Mouse (Mus musculus): ENCODE measurements around the gene Hist1h3d. TPM values are rescaled to one million over a fixed set of nuclear protein-coding genes. Genes with fewer than 3 reads are reported as not detected.
A peak's percentile ranks its signal among the peaks of the same experiment; 100 is the strongest.
"Not testable (repeated sequence)": the region's sequence is repeated elsewhere in the genome, so short reads cannot be mapped to it uniquely, and the experiment has no call there.

The Hist1h3d gene
- polyA plus RNA-seq (2016; fragmentation: Nextera tagmentation; extraction: Ambion mirVana) = 7.1 and 7.2 TPM in 2 replicates

DNA sequence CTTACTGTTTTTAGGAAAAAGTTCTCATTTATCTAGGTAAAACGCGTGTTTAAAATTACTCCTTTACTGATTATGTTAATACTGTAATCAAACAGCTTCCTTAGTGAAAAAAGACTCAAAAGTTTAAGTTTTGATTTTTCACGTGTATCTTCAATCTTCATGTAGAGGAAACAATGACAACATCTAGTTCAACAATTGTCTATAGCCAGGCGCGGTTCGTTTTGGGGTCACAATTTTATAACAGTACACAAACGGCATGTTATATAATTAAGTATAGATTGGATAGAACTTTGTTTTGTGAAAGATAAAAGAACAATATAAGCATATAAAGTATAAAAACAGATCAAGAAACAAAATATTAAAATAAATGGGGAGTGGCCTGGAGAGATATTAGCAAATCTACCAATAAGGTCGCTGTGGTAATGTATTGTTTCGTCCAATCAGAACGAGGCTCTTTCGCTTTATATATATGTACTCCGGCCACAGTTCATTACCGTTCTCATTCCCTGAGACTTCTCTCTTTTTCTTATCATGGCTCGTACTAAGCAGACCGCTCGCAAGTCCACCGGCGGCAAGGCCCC, at the start of gene Hist1h3d:
Gene Hist1h3d, plus strand, starts transcription at position 493 of the 581 bp plus-strand sequence.
- WGBS = under 1% methylated on average over 18 of the region's 18 CpGs
- H3K9me3 ChIP-seq = no peaks in the 10 kb centered on the region
- H3K4me3 ChIP-seq = peak within 1 kb of the TSS; percentile 62
- peak within 1 kb of the TSS; percentile 95 for H3K27ac ChIP-seq
- no peaks in the 10 kb centered on the region for H3K27me3 ChIP-seq (ENCODE audit: poor library complexity, severe bottlenecking)
- peak; percentile 57 for DNase-seq (ENCODE audit: extremely low spot score, low spot score)
- peaks cover 34% of the 10 kb centered on the region for H3K4me1 ChIP-seq
- no peaks in the 10 kb centered on the region for H3K36me3 ChIP-seq (replicated peaks)

DNA sequence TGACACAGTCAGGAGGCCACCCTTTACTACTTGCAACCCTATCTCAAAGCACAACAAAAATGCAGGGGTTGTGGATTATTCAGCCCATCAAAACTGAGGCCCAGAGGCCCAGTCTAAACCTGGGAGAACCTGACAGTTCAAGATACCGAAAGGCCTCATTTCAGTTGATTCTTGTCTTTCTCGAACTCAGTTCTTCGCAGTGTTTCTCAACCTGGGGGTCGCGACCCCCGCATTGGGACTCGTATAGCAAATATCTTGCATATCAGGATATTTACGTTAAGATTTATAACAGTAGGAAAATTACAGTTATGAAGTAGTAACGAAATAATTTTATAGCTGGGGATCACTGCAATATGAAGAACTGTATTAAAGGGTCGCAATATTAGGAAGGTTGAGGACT, 49.7 kb upstream of the Hist1h3d start:
- no peak for DNase-seq (ENCODE audit: extremely low spot score, low spot score)
- Histone ChIP-seq H3K27me3 (ENCODE audit: poor library complexity, severe bottlenecking) (no peaks in the 10 kb centered on the region), H3K9me3 (no peaks in the 10 kb centered on the region), H3K4me3 (peak overlapping the region; percentile 52), H3K4me1 (peaks cover 42% of the 10 kb centered on the region), H3K36me3 (replicated peaks) (no peaks in the 10 kb centered on the region), H3K27ac (peak overlapping the region; percentile 52; the same call in 1 of the 2 replicates)
- WGBS = 4% methylated on average over 10 of the region's 10 CpGs

DNA sequence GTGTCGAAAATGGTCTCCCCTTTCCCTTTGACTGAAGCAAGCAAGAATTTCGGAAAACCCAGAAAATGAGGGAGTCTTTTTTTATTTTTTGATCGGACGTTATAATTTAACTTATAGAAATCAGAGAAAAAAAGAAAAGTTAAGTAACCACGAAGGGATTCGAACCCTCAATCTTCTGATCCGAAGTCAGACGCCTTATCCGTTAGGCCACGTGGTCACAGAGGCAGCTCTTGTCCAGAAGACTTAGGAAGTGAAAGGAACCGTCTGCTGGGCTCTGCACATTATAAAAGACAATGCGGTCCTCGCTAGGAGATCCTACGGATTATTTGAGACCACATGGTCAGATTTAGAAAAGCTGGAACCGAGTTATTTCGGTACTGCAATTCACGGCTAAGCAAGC, 49.3 kb upstream of the Hist1h3d start:
- Histone ChIP-seq H3K36me3 (replicated peaks) (no peaks in the 10 kb centered on the region), H3K9me3 (no peaks in the 10 kb centered on the region)
- under 1% methylated on average over 17 of the region's 17 CpGs for WGBS

DNA sequence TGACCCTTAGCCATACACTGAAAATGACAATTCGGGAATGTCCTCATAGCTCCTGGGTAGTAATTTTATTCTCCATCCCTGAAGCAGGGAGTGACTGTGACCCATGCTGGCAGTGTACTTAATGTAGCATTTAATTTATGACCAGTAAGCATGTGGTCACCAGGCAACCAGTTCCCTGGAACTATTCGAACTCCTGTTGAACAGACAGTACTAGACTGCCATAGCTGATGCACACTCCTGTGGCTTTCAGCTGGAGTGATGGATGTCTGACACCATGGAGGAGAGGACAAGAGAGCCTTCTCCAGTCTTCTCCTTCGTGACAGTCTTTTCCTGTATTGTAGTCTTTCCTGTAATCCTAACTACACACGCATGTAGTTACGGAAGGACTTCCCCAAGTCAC, 46.6 kb upstream of the Hist1h3d start:
- H3K27me3 ChIP-seq (ENCODE audit: poor library complexity, severe bottlenecking) = no peaks in the 10 kb centered on the region
- H3K4me3 ChIP-seq = peak overlapping the region; percentile 54

More for the DNA sequence above, 49.3 kb upstream of the Hist1h3d start:
- peaks cover 39% of the 10 kb centered on the region for H3K4me1 ChIP-seq
- peak; percentile 91 for DNase-seq (ENCODE audit: extremely low spot score, low spot score)
- no peaks in the 10 kb centered on the region for H3K27me3 ChIP-seq (ENCODE audit: poor library complexity, severe bottlenecking)
- peak overlapping the region; percentile 52 for H3K4me3 ChIP-seq
- peak overlapping the region; percentile 83 for H3K27ac ChIP-seq

GRCm38 (mm10) chr13:23529480-23530165, 45.9 kb upstream of the Hist1h3d start:
- 50% methylated on average over 2 of the region's 2 CpGs for WGBS
- peak overlapping the region; percentile 92 for H3K27ac ChIP-seq
- H3K36me3 ChIP-seq (replicated peaks) = no peaks in the 10 kb centered on the region
- H3K4me3 ChIP-seq = peak overlapping the region; percentile 54
- DNase-seq (ENCODE audit: extremely low spot score, low spot score) = no peak
- peaks cover 52% of the 10 kb centered on the region for H3K4me1 ChIP-seq
- no peaks in the 10 kb centered on the region for H3K27me3 ChIP-seq (ENCODE audit: poor library complexity, severe bottlenecking)
- no peaks in the 10 kb centered on the region for H3K9me3 ChIP-seq

More for the DNA sequence above, 46.6 kb upstream of the Hist1h3d start:
- H3K9me3 ChIP-seq = no peaks in the 10 kb centered on the region
- no peak for DNase-seq (ENCODE audit: extremely low spot score, low spot score)
- H3K4me1 ChIP-seq = peaks cover 52% of the 10 kb centered on the region
- H3K36me3 ChIP-seq (replicated peaks) = no peaks in the 10 kb centered on the region
- WGBS = 91% methylated on average over 5 of the region's 5 CpGs
- peak overlapping the region; percentile 65; the same call in 1 of the 2 replicates for H3K27ac ChIP-seq

GRCm38 (mm10) chr13:23530181-23530900, 45.2 kb upstream of the Hist1h3d start:
- WGBS = under 1% methylated on average over 20 of the region's 20 CpGs

GRCm38 (mm10) chr13:23530901-23531875, 44.4 kb upstream of the Hist1h3d start, which contains the start of gene Hist1h4h:
Gene Hist1h4h (plus strand): TSS chr13:23531050.
- Histone ChIP-seq H3K9me3 (no peaks in the 10 kb centered on the region), H3K27me3 (ENCODE audit: poor library complexity, severe bottlenecking) (no peaks in the 10 kb centered on the region), H3K27ac (peak within 1 kb of the TSS; percentile 92), H3K36me3 (replicated peaks) (no peaks in the 10 kb centered on the region), H3K4me1 (peaks cover 43% of the 10 kb centered on the region), H3K4me3 (peak within 1 kb of the TSS; percentile 54)
- peak; percentile 97 for DNase-seq (ENCODE audit: extremely low spot score, low spot score)
- WGBS = under 1% methylated on average over 62 of the region's 70 CpGs

More at GRCm38 (mm10) chr13:23530181-23530900, 45.2 kb upstream of the Hist1h3d start:
- H3K9me3 ChIP-seq = no peaks in the 10 kb centered on the region
- DNase-seq (ENCODE audit: extremely low spot score, low spot score) = peak; percentile 49
- H3K4me3 ChIP-seq = peak overlapping the region; percentile 54
- no peaks in the 10 kb centered on the region for H3K27me3 ChIP-seq (ENCODE audit: poor library complexity, severe bottlenecking)
- peak overlapping the region; percentile 92 for H3K27ac ChIP-seq
- H3K4me1 ChIP-seq = peaks cover 47% of the 10 kb centered on the region
- no peaks in the 10 kb centered on the region for H3K36me3 ChIP-seq (replicated peaks)

DNA sequence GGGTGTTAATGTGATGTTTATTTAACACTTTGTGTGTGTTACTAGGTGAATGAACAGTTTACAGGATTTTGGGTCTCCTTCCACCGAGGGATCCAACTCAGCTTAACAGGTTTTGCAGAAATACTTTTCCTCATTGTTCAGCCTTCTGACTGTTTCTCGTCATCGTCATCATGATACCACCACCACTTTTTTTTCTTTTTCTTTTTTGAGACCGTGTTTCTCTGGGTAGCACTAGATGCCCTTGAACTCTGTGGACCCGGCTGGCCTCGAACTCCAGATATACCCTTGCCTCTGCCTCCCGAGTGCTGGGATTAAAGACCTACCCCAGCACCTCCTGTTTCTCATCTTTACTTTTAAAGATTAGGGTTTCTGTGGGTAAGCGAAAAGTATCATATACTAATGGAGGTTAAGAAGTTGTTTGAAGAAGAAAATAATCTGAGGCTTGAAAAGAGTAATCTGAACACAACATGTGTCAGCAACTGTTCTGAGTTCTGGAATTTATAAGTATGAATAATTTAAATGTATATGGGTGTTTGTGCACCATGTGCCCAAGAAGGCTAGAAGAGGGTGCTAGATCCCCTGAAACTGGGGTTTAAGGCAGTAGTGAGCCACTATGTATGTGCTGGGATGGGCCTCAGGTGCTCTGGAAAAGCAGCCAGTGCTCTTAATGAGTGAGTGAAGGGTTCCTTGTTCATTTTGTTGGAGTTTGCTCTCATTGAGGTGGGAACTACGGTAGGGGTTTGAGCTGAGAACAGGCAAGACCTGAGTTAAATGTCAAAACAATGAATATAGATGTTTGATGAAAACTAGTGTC, 43.1 kb upstream of the Hist1h3d start:
- H3K9me3 ChIP-seq = no peaks in the 10 kb centered on the region
- no peaks in the 10 kb centered on the region for H3K27me3 ChIP-seq (ENCODE audit: poor library complexity, severe bottlenecking)
- DNase-seq (ENCODE audit: extremely low spot score, low spot score) = no peak
- H3K36me3 ChIP-seq (replicated peaks) = no peaks in the 10 kb centered on the region
- H3K4me1 ChIP-seq = peaks cover 48% of the 10 kb centered on the region
- peak overlapping the region; percentile 54 for H3K4me3 ChIP-seq
- 27% methylated on average over 9 of the region's 9 CpGs for WGBS
- H3K27ac ChIP-seq = peak overlapping the region; percentile 92

DNA sequence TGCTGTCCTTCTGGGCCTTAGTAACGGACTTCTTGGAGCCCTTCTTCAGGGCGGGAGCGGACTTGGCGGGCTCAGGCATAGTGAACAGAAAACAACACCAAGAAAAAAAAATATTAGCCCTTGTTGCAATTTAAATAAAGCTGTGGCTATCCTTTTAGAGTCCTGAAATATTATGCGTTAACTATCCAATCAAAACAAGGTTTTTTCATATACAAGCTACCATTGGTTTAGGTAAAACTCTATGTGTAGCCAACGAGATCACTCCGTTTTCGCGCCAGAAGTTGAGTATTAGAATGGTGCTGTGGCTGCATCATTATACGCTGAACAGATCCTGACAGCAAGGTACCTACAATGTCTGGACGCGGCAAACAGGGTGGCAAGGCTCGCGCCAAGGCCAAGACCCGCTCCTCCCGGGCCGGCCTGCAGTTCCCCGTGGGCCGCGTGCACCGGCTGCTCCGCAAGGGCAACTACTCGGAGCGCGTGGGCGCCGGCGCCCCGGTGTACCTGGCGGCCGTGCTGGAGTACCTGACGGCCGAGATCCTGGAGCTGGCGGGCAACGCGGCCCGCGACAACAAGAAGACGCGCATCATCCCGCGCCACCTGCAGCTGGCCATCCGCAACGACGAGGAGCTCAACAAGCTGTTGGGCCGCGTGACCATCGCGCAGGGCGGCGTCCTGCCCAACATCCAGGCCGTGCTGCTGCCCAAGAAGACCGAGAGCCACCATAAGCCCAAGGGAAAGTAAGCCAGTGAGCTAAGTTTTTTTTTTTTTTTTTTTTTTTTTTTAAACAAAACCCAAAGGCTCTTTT, 41.8 kb upstream of the Hist1h3d start, which contains the start of gene Hist1h2af:
Gene Hist1h2af, plus strand, starts transcription at position 347 of the 808 bp plus-strand sequence.
- peaks cover 55% of the 10 kb centered on the region for H3K4me1 ChIP-seq

GRCm38 (mm10) chr13:23534368-23535131, 41.0 kb upstream of the Hist1h3d start:
- under 1% methylated on average over 15 of the region's 15 CpGs for WGBS
- no peaks in the 10 kb centered on the region for H3K9me3 ChIP-seq
- peak overlapping the region; percentile 92 for H3K27ac ChIP-seq
- peaks cover 47% of the 10 kb centered on the region for H3K4me1 ChIP-seq
- DNase-seq (ENCODE audit: extremely low spot score, low spot score) = peak; percentile 57
- H3K36me3 ChIP-seq (replicated peaks) = no peaks in the 10 kb centered on the region
- H3K4me3 ChIP-seq = peak overlapping the region; percentile 54
- no peaks in the 10 kb centered on the region for H3K27me3 ChIP-seq (ENCODE audit: poor library complexity, severe bottlenecking)

More for the DNA sequence above, 41.8 kb upstream of the Hist1h3d start, which contains the start of gene Hist1h2af:
- DNase-seq (ENCODE audit: extremely low spot score, low spot score) = peak; percentile 84
- not testable (repeated sequence) for H3K36me3 ChIP-seq (replicated peaks); H3K9me3 ChIP-seq; H3K27me3 ChIP-seq (ENCODE audit: poor library complexity, severe bottlenecking)
- WGBS = under 1% methylated on average over 27 of the region's 53 CpGs
- Histone ChIP-seq H3K4me3 (peak within 1 kb of the TSS; percentile 54), H3K27ac (peak within 1 kb of the TSS; percentile 92)

Data from forebrain, embryonic 10.5 days (tissue).